Mouse (Mus musculus): ENCODE results near the gene Adgrl1. TPM values are rescaled to one million over a fixed set of nuclear protein-coding genes. Genes with fewer than 3 reads are reported as not detected.

Adgrl1 gene
- polyA plus RNA-seq, 1 experiment from 2014 or later, result 14.4 TPM

GRCm38 (mm10) chr8:83955958-83956218 is 56.0 kb downstream of the Adgrl1 start:
- Histone ChIP-seq H3K4me3 (replicated peaks; ENCODE audit: low read depth, low read length) (peak overlapping the region; percentile 58), H3K27me3 (ENCODE audit: insufficient read depth, low read length) (no peaks in the 10 kb centered on the region), H3K27ac (no peak overlapping the region), H3K4me2 (ENCODE audit: low read length) (peak overlapping the region; percentile 90), H3K4me1 (replicated peaks; ENCODE audit: insufficient read depth, low read length) (peaks cover 6% of the 10 kb centered on the region; the same call in 1 of the 2 replicates), H3K9me3 (replicated peaks; ENCODE audit: low read length) (no peaks in the 10 kb centered on the region), H3K9ac (ENCODE audit: low read depth, low read length) (peak overlapping the region; percentile 57), H3K36me3 (ENCODE audit: insufficient read depth, low read length) (no peaks in the 10 kb centered on the region)
- no peak for DNase-seq (ENCODE audit: low spot score)
- TF ChIP-seq CTCF (IDR thresholded peaks at IDR 0.05; ENCODE audit: low read depth), result no peak
- peak; percentile 0; the same call in 1 of the 2 replicates for ATAC-seq (replicated peaks; ENCODE audit: low FRiP score, low read depth)
- WGBS, result under 1% methylated on average over 15 of the region's 15 CpGs

- Histone ChIP-seq H3K4me3 (replicated peaks; ENCODE audit: low read depth, low read length) (no peak overlapping the region), H3K27me3 (ENCODE audit: insufficient read depth, low read length) (no peaks in the 10 kb centered on the region), H3K9me3 (replicated peaks; ENCODE audit: low read length) (no peaks in the 10 kb centered on the region), H3K9ac (ENCODE audit: low read depth, low read length) (0 out of 2 replicates have a peak overlapping the region, but pooled peaks have one; percentile 57), H3K4me2 (ENCODE audit: low read length) (peak overlapping the region; percentile 90; the same call in 1 of the 2 replicates), H3K4me1 (replicated peaks; ENCODE audit: insufficient read depth, low read length) (peaks cover 6% of the 10 kb centered on the region; the same call in 1 of the 2 replicates), H3K27ac (no peak overlapping the region), H3K36me3 (ENCODE audit: insufficient read depth, low read length) (no peaks in the 10 kb centered on the region)
- peak; percentile 50 for TF ChIP-seq CTCF (IDR thresholded peaks at IDR 0.05; ENCODE audit: low read depth)
- WGBS, result 26% methylated on average over 1 of the region's 1 CpGs
- DNase-seq (ENCODE audit: low spot score) (peak; percentile 58), ATAC-seq (replicated peaks; ENCODE audit: low FRiP score, low read depth) (no peak)
Observed at GRCm38 (mm10) chr8:83956789-83957188, 56.9 kb downstream of the Adgrl1 start.

DNA sequence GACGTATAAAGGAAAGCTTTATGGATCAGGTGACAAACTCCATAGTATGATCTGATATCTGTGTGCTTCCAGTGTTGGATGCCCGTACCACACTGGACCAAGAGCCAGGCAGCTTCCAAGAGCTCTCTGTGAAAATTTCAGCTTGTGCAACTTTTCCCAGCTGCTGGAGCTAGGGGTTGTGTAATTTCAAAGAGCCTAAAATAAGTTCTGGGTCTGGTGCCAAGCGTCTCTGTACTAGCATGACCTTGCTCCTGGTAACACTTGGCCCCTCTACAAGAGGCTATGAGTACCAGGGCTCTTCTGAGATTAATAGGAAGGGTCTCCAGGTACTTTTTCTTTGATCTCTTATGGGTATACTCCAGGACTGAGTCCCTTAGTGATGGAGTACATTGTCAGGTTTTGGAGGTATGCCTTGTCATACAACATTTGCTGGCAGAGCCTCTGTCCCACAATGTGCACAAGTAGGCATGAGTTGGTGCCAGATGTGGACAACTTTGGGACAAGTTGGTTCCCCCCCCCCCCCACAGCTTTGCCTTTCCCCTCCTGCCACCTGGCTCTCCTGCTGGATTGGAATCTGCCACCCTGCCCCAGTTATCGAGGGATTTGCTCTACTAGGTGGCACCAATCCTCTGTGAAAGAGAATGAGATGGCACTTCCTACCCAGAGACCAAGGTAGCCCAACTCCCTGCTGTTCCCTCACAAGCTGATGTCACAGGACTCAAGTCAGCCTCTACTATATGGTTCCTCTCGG is 64.3 kb downstream of the Adgrl1 start:
- ATAC-seq (replicated peaks; ENCODE audit: low FRiP score, low read depth), result no peak
- Histone ChIP-seq H3K9me3 (replicated peaks; ENCODE audit: low read length) (no peaks in the 10 kb centered on the region), H3K27me3 (ENCODE audit: insufficient read depth, low read length) (no peaks in the 10 kb centered on the region), H3K4me2 (ENCODE audit: low read length) (no peak overlapping the region), H3K4me1 (replicated peaks; ENCODE audit: insufficient read depth, low read length) (no peaks in the 10 kb centered on the region), H3K9ac (ENCODE audit: low read depth, low read length) (no peak overlapping the region), H3K27ac (no peak overlapping the region), H3K36me3 (ENCODE audit: insufficient read depth, low read length) (peaks cover 4% of the 10 kb centered on the region; the same call in 1 of the 2 replicates), H3K4me3 (replicated peaks; ENCODE audit: low read depth, low read length) (no peak overlapping the region)
- no peak for TF ChIP-seq CTCF (IDR thresholded peaks at IDR 0.05; ENCODE audit: low read depth)
- 89% methylated on average over 5 of the region's 5 CpGs for WGBS
- DNase-seq (ENCODE audit: low spot score), result no peak

- Histone ChIP-seq H3K27ac (no peak overlapping the region), H3K9me3 (replicated peaks; ENCODE audit: low read length) (no peaks in the 10 kb centered on the region), H3K9ac (ENCODE audit: low read depth, low read length) (no peak overlapping the region), H3K4me3 (replicated peaks; ENCODE audit: low read depth, low read length) (no peak overlapping the region), H3K4me1 (replicated peaks; ENCODE audit: insufficient read depth, low read length) (no peaks in the 10 kb centered on the region), H3K27me3 (ENCODE audit: insufficient read depth, low read length) (no peaks in the 10 kb centered on the region), H3K36me3 (ENCODE audit: insufficient read depth, low read length) (peaks cover 4% of the 10 kb centered on the region; the same call in 1 of the 2 replicates), H3K4me2 (ENCODE audit: low read length) (no peak overlapping the region)
- no peak for DNase-seq (ENCODE audit: low spot score)
- 95% methylated on average over 7 of the region's 7 CpGs for WGBS
- no peak for TF ChIP-seq CTCF (IDR thresholded peaks at IDR 0.05; ENCODE audit: low read depth)
- no peak for ATAC-seq (replicated peaks; ENCODE audit: low FRiP score, low read depth)
Observed at GRCm38 (mm10) chr8:83967701-83968100, 67.8 kb downstream of the Adgrl1 start.

GRCm38 (mm10) chr8:83971121-83971520 is 71.2 kb downstream of the Adgrl1 start:
- H3K36me3 ChIP-seq (ENCODE audit: insufficient read depth, low read length), result peaks cover 4% of the 10 kb centered on the region; the same call in 1 of the 2 replicates
- ATAC-seq (replicated peaks; ENCODE audit: low FRiP score, low read depth) (no peak), DNase-seq (ENCODE audit: low spot score) (no peak)
- H3K27ac ChIP-seq, result no peak overlapping the region
- H3K4me3 ChIP-seq (replicated peaks; ENCODE audit: low read depth, low read length), result no peak overlapping the region
- no peak overlapping the region for H3K4me2 ChIP-seq (ENCODE audit: low read length)
- H3K27me3 ChIP-seq (ENCODE audit: insufficient read depth, low read length), result no peaks in the 10 kb centered on the region
- WGBS, result 83% methylated on average over 4 of the region's 4 CpGs
- H3K9ac ChIP-seq (ENCODE audit: low read depth, low read length), result no peak overlapping the region
- no peak for TF ChIP-seq CTCF (IDR thresholded peaks at IDR 0.05; ENCODE audit: low read depth)
- no peaks in the 10 kb centered on the region for H3K9me3 ChIP-seq (replicated peaks; ENCODE audit: low read length)
- no peaks in the 10 kb centered on the region; the same call in 1 of the 2 replicates for H3K4me1 ChIP-seq (replicated peaks; ENCODE audit: insufficient read depth, low read length)

DNA sequence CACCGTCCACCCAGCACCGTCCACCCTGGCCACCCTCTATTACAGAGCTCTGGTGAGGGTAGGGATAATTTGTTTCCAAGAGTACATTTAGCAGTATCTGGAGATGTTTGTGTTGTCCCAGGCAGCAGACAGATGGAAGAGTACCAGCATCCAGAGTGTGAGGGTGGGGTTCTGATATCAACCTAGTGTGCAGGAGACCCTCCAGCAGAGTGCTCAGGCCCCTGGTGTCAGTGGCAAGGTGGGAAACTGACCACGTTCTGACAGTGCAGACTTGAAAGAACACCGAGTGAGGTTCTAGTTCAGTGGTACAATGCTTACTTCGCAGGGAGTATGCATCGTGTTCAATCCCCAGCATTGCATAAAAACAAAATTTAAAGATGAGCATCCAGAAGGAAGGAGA is 71.8 kb downstream of the Adgrl1 start:
- Histone ChIP-seq H3K27me3 (ENCODE audit: insufficient read depth, low read length) (no peaks in the 10 kb centered on the region), H3K9me3 (replicated peaks; ENCODE audit: low read length) (no peaks in the 10 kb centered on the region), H3K36me3 (ENCODE audit: insufficient read depth, low read length) (peaks cover 4% of the 10 kb centered on the region; the same call in 1 of the 2 replicates), H3K9ac (ENCODE audit: low read depth, low read length) (peak overlapping the region; percentile 70; the same call in 1 of the 2 replicates), H3K27ac (0 out of 2 replicates have a peak overlapping the region, but pooled peaks have one; percentile 37), H3K4me1 (replicated peaks; ENCODE audit: insufficient read depth, low read length) (no peaks in the 10 kb centered on the region; the same call in 1 of the 2 replicates), H3K4me3 (replicated peaks; ENCODE audit: low read depth, low read length) (peak overlapping the region; percentile 79; the same call in 1 of the 2 replicates), H3K4me2 (ENCODE audit: low read length) (peak overlapping the region; percentile 94; the same call in 1 of the 2 replicates)
- DNase-seq (ENCODE audit: low spot score) (no peak), ATAC-seq (replicated peaks; ENCODE audit: low FRiP score, low read depth) (no peak)
- TF ChIP-seq CTCF (IDR thresholded peaks at IDR 0.05; ENCODE audit: low read depth), result no peak
- WGBS, result 81% methylated on average over 6 of the region's 6 CpGs

Measured in kidney, postnatal 0 days (tissue).